Mouse (Mus musculus) adrenal gland, postnatal 14 days (tissue): ENCODE measurements around the gene Cd209a. TPM values are rescaled to one million over a fixed set of nuclear protein-coding genes. Genes with fewer than 3 reads are reported as not detected.
"Not testable (repeated sequence)": the region's sequence is repeated elsewhere in the genome, so short reads cannot be mapped to it uniquely, and the experiment has no call there.

Experiments
- DNase-seq: peaks from one replicate; pipeline ENCODE4 v3.0.0; 2021; ENCODE audit warnings: mixed read lengths
- long read RNA-seq, 2 experiments: library from polyadenylated mRNA; stranded (forward); transcript quantifications; one replicate each; pipeline ENCODE4 v2.0.0; 2021
- microRNA-seq, 2 experiments: library from miRNA; unstranded; fragments of <30 nt; microRNA quantifications; one replicate each; pipeline ENCODE4 v1.2.0; 2021
- total RNA-seq: library from RNA; stranded (reverse); gene quantifications from 2 replicates; pipeline ENCODE4 v1.2.3, GENCODE M21; 2021

The Cd209a gene
- total RNA-seq, result 0.52 and 0.94 TPM in 2 replicates
- long read RNA-seq, experiment 1, result 0 reads
- long read RNA-seq, experiment 2, result 0 reads

DNA sequence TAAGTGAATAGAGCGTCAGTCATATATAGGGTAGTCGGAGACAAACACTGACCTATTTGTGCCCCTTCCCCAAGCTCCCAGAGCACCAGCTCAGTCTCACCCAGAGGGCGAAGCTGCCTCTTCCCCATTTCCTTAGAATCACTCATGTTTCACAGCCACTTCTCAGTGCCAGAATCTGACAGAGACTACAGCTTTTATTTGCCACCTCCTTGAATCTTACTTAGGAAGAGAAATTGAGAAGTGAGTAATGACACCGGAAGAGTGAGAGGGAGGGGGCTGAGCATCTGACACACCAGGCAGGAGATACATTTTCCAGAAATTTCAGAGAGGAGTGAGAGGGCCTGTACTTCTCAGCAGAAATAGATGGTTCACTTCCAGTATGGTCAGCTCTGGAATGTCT lies at the start of gene Cd209a:
Gene Cd209a, minus strand, starts transcription at position 224 of the 400 bp plus-strand sequence.
- no peak for DNase-seq

DNA sequence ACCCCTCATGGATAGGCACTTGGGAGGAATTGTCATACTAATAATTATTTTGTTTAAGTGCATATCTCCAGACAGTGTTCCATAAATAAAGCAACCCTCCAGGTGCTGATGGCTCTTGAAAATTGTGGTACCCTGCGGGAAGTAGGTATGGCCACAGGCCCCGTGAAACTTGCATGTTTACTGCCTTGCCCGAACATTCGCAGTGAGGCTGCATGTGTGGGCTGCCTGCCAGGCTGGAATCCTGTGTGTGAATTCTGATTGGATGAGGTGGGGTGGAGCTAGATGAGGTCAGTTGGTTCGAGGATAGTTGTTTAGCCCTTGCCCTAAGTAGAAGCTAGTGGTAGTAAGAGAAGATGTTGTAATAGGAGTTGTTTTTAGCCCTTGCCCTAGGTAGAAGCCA lies 19.9 kb upstream of the Cd209a start:
- DNase-seq, result not testable (repeated sequence)

DNA sequence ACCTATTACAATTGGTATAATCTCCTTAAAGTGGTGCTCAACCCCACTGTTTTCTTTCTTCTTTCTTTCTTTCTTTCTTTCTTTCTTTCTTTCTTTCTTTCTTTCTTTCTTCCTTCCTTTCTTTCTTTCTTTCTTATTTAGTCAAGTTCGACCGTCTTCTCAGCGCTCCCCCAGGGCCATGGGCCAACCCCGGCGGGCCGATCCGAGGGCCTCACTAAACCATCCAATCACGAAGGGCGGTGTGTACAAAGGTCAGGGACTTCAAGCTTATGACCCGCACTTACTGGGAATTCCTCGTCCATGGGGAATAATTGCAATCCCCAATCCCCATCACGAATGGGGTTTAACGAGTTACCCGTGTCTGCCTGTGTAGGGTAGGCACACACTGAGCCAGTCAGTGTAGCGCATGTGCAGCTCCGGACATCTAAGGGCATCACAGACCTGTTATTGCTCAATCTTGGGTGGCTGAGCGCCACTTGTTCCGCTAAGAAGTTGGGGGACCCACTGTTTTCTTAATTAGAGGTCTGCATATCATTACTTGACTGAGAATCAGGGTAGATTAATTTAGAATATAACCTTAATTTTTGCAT lies 5.6 kb upstream of the Cd209a start:
- DNase-seq, result peak; percentile 68

DNA sequence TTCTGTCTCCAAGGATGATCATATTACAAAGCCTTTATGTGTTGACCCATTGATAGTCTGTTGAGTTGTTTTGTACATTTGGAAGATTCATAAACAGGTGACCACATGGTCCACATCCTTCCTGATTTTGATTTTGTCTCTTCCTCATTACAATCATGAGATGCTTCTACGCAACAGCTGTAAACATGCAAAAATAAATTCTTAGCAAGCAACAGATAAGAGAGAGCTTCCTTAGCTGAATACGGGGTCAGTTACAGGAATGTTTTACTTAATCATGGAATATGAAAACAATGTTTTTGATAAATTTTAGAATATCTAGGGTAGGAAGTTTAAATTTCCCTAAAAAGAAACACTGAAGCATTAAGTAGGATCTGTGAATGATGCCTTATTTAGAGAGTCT lies 11.8 kb downstream of the Cd209a start:
- DNase-seq, result no peak

DNA sequence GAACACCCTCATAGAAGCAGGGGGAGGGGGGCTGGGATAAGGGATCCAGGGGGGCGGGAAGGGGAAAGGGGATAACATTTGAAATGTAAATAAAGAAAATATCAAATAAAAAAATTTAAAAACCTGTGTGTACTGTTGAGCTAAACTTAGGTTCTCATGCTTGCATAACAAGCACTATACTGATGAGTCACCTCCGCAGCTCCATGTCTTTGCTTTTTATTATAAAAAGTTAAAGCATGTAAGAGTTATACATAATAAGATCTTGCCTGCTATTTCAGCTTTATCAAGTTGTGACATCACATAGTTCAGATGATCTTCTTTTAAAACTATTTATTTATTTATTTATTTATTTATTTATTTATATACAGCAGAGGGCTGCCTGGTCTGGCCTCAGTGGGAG lies 13.2 kb downstream of the Cd209a start:
- no peak for DNase-seq

DNA sequence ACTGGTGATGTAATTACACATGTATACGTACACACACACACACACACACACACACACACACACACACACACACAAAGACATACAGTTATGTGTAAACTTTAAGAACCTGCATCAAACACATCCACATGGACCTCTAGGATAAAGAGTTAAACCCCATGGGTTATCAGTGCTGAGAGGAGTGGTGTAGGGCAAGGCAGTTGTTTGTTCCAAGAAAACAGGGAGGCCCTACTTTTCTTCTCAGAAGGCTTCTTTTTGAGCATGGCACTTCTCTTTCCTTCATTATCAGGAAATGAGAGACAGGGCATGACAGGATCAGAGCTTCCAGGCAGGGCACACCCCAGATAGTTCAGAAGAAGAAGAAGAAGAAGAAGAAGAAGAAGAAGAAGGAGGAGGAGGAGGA lies 14.7 kb downstream of the Cd209a start:
- DNase-seq, result no peak

DNA sequence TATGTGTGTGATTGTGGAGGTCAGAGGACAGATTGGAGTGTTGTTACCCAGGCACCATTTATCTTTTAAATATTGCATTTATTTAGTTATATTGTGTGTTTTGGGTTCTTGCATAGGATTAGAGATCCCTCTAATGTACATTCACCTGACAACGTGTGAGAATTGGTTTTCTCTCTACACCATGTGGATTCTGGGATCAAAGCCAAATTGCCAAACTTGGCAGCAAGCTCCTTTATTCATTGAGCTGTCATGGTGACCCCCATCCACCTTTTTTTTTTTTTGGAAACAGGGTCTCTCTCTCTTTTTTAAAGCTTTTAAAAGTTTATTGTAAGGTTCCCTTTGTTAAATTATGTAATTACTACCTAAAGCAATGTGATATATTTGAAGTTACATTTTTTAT lies 27.7 kb downstream of the Cd209a start:
- no peak for DNase-seq

DNA sequence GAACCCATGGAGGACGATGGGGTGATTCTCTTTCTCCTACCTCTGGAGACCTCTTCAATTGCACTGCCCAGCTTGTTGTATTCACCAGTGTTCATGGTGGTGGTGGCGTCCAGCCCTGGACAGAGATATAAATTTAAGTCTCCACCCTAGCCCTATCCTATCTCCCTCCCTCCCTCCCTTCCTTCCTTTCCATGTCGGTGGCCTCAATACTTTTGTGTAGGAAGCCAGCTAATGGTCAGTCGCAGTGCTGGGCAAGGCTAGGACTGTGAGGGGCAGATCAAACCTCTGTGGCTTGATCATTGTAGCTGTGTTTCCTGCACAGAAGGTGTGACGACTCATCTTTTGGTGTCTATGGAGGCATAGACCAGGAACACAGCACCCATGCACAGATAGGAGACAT lies 28.2 kb downstream of the Cd209a start, which contains the start of gene Clec4g:
Gene Clec4g, minus strand, starts transcription at position 101 of the 400 bp plus-strand sequence.
- DNase-seq, result no peak

DNA sequence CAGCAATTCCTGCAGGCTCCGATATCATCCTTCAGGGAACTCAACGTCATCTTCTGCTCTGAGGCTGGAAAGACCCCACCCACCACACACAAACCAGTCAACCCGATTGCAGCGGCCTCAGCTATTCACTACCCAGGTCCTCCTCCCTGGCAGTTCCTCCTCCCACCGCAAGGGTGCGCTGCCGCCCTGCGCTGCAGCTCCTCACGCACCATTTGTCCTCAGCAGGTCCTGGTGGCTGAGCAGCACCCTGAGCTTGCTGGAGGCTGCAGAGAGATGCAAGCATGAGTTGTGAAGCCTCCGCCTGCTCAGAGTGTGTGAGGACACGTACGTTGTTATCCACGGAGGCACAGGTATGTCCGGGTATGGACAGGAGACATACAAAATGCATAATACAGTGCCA lies 30.2 kb downstream of the Cd209a start:
- DNase-seq, result peak; percentile 84

DNA sequence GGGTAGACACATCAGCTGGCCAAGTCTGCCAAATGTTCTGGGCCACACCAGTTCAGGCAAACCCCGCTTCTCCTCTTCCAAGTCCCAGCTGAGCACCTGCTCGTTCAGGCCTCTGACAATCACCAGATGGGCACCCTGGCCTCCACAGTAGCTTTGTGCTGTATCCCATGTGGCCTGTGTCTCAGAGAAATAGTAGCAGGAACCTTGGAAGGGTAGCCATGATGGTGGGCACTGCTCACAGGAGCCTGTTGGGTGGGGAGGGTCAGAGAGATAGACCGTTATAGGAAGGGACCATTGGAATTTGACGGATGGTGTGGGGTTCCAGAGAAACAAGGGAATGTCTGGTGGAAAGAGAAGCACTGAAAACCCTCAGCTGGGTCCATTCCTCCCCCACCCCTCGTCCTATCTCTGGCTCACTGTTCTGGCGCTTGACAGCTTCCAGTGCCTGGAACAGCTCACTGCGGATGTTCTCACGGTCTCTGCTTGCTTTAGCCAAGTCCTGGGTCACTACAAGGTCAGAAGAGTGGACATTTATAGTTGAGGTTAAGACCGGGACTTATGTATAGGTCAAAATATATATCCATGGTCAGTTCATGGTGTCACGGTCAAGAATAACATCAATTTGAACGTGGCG lies 31.3 kb downstream of the Cd209a start:
- DNase-seq, result no peak

DNA sequence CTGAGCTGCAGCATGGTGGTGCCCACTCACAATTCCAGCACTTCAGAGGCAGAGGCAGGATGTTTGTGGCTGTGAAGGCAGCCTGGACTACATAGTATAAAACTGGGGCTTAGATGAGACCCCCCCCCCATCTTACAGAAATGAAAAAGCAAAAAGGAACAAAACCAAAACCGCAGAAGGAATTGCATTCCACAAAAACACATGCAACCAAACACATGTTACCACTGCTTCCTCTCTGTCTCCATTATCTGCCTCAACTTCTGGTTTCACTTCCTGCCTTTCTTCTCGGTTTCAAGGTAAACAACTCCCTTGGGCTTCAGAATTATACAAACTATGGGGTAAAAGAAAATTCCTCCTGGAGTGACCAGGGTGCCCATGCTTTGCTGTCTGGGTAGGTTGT lies 37.1 kb downstream of the Cd209a start:
- DNase-seq, result no peak

DNA sequence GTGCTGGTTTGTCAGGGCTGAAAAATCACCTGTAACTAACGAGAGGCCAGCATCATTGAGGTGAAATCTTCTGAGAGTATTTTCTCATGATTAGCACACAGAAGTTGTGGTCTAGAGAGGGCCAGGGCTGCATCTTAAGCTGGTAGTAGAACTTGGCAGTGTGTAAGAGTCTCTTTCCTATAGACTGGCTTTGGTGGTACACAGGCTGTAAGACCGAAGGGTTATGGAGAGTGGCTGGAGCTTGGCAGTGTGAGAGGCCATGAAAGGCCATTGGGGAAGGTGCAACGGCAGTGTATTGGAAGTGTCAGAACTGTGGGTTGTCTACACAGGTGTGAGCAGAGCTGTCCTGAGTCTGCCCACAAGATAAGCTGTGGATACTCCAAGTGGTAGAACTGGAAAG lies 38.5 kb downstream of the Cd209a start:
- DNase-seq, result no peak

DNA sequence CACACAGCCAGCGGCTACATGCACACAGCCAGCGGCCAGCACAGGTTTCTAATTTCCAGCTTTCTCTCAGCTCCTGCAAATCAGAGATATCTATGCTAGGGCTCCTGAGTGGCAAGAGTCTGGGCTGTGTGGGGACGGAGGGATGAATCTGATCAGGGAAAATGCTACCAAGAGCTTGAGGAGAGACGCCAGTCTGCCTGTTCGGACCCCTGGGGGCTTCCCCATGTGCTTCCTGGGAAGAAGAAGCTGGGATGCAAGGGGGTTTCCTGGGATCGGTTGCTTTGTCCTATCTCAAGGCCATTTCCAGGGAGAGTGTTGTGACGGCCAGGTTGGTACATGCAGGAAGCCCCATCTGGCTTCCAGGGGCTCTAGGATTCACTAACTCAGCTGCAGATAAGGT lies 41.2 kb downstream of the Cd209a start:
- no peak for DNase-seq

DNA sequence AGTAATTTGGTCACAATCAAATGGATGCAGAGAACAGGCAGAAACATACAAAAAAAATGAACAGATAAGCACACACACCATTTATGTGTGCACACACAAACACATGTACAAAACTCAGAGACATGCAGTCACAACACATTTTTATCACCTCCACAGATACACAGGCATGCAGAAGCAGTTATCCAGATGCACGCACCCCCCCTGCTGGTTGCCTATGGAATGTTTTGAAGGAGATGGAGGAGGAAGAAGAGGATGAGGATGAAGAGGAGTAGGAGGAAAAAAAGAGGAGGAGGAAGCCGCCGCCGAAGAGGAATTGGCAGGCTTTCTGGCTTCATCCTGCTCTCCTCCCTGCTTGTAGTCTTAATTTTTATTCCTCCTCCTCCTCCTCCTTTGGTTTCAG lies 43.1 kb downstream of the Cd209a start:
- DNase-seq, result peak; percentile 21

DNA sequence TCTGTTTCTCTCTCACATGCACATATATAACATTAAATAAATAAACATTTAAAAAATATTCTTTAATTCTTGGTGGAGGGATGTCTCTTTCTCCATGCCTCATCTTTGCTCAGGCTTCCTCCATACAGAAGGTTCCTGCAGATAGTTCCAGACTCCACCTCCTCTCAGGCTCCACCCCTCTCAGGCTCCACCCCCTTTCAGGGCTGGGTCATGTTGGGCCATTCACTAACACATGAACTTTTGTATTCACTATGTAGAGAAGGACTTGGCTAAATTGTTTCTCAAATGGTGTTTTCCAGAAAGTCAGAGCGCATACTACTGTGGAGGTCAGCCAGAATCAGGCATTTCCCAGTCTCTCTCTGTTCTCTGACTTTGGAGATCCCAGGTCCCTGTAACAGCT lies 47.3 kb downstream of the Cd209a start:
- DNase-seq, result no peak

DNA sequence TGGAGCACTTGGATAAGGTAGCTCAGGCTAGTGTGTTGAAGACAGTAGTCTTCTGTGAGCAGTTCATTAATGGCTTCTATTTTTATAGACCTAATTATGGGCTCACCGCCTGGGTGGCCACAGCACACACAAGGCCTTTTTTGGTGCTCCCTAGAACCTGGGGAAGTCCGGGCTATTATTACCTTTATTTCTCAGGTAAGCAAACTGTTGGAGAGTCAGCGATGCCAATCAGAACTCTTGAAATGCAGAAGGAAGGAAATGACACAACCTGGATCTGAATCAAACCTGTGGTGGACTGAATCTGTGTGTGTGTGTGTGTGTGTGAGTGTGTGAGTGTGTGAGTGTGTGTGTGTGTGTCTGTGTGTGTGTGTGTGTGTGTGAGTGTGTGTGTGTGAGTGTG lies 54.7 kb downstream of the Cd209a start, which contains the start of gene Fcer2a:
Gene Fcer2a, minus strand, starts transcription at position 55 of the 400 bp plus-strand sequence.
- DNase-seq, result no peak

Small RNAs within 50 kb of the gene (microRNA-seq; reads per million reads assigned to microRNA genes)
- 0 reads per million in 2 experiments for gene Gm24934

Other genes starting within 250 kb of the Cd209a start
- gene Mcoln1, start 248.5 kb downstream of the Cd209a start, total RNA-seq, result 31.8 and 37.5 TPM in 2 replicates
- gene Pnpla6, start 233.6 kb downstream of the Cd209a start, total RNA-seq, result 29.9 and 41.0 TPM in 2 replicates
- gene C330021F23Rik, start 181.0 kb downstream of the Cd209a start, total RNA-seq, result 0.52 TPM in 1 of 2 replicates, not detected in the other
- gene Camsap3, start 161.7 kb downstream of the Cd209a start, total RNA-seq, result 8.8 and 10.3 TPM in 2 replicates
- 31.5 and 38.2 TPM in 2 replicates for gene Xab2, start 127.7 kb downstream of the Cd209a start, total RNA-seq
- 121 TPM in 2 replicates for gene Pet100, start 127.4 kb downstream of the Cd209a start, total RNA-seq
- gene Pcp2, start 123.4 kb downstream of the Cd209a start, total RNA-seq, result not detected in 2 replicates
- 79.6 and 116 TPM in 2 replicates for gene Stxbp2, start 118.0 kb downstream of the Cd209a start, total RNA-seq
- gene Retn, start 93.2 kb downstream of the Cd209a start, total RNA-seq, result 9.5 and 19.9 TPM in 2 replicates
- gene Mcemp1, start 83.2 kb downstream of the Cd209a start, total RNA-seq, result 0.37 and 0.75 TPM in 2 replicates
- gene Fcor, start 76.6 kb downstream of the Cd209a start, total RNA-seq, result 26.9 and 29.5 TPM in 2 replicates
- 19.6 and 22.0 TPM in 2 replicates for gene Trappc5, start 72.7 kb downstream of the Cd209a start, total RNA-seq
- 0.63 and 11.8 TPM in 2 replicates for gene Fcer2a, start 54.8 kb downstream of the Cd209a start, total RNA-seq
- gene Clec4g, start 28.3 kb downstream of the Cd209a start, total RNA-seq, result 2.6 and 7.4 TPM in 2 replicates
- not detected in 2 replicates for gene Cd209e, start 105.3 kb upstream of the Cd209a start, total RNA-seq
- gene Cd209d, start 129.6 kb upstream of the Cd209a start, total RNA-seq, result 0.63 and 1.5 TPM in 2 replicates
- gene Cd209b, start 177.9 kb upstream of the Cd209a start, total RNA-seq, result 1.7 and 18.9 TPM in 2 replicates
- 0.44 TPM in 1 of 2 replicates, not detected in the other for gene Cd209c, start 205.8 kb upstream of the Cd209a start, total RNA-seq